Mouse (Mus musculus): ENCODE results near the gene 4930402H24Rik.
A peak's percentile ranks its signal among the peaks of the same experiment; 100 is the strongest.

The 4930402H24Rik gene

DNA sequence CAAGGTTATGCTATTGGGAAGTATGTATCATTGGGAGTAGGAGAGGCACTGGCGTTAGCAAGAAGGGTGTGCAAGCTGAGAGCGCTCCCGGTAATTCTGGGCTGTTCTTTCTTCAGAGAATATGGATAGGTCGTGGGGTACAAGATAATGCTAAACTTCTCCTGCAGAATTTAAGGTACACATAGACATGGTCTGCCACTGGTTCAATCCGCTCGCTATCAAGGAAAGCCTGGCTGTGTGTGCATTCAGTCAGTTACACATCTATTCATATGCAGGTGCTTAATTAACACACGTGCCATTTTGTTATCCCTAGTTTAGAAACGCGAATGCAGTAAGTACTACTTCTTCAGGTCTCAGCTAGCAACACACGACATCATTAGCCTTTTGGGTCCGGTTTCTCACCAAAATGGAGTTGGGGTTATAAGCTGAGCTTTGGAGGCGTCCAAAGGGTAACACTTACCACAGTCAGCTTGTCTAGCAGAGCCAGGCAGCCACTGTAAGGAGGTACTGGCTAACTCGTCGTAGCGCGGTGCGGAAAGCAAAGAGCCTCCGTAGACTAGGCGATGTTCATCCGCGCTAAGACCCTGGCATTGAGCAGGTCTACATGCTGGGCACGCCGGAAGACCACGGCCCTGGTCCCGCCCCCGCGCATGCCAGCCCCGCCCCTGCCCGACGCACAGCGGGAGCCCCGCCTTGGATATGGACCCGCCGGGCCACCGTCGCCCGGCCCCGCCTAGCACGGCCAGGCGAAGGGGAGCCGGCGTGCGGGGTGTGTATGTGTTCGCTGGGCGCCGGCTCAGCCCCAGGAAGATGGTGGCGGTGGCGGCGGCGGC is at the start of gene 4930402H24Rik, which contains the start of gene Atrn:
4930402H24Rik (minus strand) TSS at position 656 of the 833 bp plus-strand sequence.
Atrn (plus strand) TSS at position 745 of the 833 bp plus-strand sequence.
- DNase-seq, result peak; percentile 90

DNA sequence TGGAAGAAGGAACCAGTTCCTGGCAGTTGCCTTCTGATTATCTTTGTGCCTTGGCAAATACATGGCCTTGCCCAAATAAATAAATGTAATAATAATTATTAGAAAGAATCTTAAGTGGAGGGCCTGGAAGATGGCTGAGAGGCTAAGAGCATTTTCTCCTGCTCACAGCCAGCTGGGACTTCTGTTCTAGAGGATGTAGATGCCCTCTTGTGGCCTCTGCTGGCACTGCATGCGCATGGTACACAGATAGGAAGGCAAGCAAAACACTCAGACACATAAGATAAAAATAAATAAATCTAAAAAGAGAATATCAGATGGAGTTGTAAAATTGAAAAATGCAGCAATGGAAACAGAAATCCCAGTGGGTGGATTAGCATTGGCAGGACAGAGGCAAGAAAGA is 44.3 kb upstream of the 4930402H24Rik start:
- DNase-seq, result peak; percentile 93

DNA sequence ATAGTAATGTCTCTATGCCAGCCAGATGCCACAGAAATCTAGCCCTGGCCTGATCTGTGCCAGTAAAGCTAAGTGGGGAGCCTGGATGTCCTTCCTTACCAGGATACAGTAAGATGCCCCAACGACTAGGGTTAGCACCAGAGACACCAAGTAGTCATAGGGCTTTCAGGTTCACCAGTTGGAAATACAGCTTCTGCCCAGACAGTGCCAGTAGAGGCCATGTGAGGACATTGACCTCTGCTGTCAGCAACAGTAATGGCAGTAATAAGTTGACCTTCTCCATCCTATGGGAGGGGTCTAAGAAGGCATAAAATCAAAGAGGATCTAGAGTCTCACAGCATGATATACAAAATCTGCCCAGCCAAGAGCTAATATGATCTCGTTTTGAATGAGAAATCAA is 43.6 kb upstream of the 4930402H24Rik start:
- peak; percentile 31 for DNase-seq

DNA sequence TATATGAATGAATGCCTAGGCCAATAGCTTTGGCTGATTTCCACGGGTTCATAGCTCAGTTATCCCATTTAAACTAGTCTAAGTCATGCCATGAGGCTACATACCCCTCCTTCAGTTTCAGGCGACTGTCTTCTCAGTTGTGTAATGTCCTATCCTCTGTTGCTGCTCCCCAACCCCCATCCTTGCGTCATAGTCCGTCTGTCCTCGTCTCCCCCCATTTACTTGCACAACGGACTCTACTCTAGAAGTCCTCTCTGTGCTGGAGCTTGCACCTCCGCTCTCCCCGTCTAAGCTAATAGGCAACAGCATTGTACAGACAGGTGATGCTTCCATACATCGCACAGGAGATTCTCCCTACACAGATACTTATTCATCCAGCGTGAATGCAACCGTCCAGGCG is 26.7 kb upstream of the 4930402H24Rik start:
- no peak for DNase-seq

DNA sequence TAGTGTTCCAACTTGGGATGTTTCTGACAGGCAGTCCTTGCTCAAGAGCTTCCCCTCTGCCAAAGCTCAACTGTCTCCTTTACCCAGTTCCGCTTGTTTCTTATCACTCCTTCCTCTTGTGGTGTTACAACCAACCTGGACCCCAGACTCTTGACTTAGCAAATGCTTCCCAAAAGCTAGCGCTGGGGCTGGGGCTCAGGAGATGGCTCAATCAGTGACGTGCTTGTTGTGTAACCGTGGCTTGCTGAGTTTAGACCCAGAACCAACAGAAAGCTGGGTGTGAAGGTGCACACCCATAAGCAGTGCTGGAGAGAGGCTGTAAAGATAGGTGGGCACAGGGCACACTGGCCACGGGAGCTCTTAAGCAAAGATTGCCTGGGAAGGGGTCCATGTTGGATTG is 23.8 kb upstream of the 4930402H24Rik start:
- no peak for DNase-seq

DNA sequence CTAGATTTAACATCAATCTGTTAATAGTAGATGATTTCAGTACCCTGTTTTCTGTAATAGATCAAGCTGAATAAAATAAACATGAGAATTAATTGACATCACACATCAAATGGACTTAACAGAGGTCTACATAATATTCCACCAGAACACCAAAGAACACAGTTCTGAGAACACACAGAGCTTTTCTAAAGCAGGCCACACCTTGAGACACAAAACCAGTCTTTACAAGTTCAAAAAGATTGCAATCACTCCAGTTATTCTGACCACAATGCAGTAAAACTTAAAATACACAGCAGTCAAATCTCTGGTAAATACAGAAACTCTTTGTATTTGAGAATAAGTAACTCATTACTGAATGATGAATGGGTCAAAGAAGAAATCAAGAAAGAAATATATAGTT is 22.3 kb upstream of the 4930402H24Rik start:
- DNase-seq, result no peak

DNA sequence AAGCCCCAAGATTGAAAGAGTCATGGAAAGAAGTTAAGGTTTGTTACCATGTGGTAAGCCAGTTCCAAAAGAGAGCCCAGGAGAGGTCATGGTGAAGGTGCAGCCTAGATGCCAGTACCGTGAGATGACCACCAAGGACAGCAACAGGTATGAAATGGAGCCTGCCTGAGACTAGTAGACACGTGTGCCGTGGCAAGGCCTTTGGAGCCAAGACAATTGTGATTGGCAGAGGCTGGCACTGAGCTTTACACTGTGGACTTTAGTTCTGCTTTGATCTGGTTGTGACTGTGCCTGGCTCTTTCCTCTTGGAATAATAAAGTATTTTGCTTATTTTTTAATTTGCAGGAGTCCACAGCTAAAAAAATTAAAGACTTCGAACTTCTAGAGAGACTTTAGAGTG is 21.8 kb upstream of the 4930402H24Rik start:
- DNase-seq, result peak; percentile 60

DNA sequence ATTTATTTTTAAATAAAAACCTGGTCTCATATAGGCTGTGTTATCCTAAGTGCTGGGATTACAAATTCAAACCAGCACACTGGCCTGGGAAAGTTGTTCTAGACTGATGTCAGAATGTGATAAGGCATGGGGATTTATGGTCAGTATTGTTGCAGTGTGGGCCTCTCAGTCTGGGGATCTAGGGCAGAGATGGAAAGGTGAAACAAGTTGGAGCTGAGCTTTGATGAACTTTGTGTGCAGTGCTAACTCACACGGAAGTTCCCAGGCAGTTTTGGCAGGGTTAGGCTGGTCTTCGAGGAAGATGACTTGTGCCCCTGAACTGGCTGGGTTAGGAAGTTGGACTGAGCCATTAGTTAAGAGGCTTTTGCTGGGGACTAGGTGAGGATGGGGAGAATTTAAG is 18.7 kb upstream of the 4930402H24Rik start:
- no peak for DNase-seq

DNA sequence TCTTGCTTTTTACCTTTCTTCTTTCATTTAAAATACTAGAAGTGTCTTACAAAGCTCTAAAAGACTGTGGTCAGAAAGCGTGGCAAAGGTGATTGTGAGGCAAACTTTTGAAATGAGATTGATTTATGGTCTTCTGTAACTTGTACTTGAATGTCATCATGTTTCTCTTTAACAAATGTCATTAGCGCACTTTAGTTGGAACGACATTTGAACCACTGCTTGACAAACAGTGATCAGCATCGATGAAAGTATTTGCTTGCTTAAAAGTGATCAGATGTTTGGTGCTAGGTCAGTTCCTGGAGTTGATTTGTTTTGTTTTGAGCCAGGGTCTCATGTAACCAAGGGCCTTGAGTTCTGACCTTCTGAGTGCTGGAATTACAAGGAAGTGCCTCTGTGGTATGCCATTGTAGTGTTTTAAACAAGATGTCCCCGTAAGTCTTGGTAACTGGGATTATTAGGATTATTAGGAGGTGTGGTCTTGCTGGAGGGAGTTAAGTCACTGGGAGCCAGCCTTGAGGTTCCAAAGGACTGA is 12.9 kb upstream of the 4930402H24Rik start:
- no peak for DNase-seq

DNA sequence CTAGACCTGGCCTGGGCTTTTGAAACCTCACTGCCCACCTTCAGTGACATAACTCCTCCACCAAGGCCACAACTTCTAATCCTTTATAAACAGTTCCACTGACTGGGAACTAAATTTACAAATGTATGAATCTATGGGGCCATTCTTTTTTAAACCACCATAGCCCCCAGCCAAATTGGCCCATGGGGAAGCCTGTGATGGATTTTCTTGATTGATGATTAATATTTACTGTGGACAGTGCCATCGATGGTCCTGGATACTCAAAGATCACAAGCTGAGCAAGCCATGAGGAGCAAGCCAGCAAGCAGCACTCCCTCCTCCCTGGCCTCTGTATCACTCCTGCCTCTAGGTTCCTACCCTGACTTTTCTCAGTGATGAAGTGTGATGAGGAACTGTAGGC is 11.5 kb upstream of the 4930402H24Rik start:
- DNase-seq, result no peak

DNA sequence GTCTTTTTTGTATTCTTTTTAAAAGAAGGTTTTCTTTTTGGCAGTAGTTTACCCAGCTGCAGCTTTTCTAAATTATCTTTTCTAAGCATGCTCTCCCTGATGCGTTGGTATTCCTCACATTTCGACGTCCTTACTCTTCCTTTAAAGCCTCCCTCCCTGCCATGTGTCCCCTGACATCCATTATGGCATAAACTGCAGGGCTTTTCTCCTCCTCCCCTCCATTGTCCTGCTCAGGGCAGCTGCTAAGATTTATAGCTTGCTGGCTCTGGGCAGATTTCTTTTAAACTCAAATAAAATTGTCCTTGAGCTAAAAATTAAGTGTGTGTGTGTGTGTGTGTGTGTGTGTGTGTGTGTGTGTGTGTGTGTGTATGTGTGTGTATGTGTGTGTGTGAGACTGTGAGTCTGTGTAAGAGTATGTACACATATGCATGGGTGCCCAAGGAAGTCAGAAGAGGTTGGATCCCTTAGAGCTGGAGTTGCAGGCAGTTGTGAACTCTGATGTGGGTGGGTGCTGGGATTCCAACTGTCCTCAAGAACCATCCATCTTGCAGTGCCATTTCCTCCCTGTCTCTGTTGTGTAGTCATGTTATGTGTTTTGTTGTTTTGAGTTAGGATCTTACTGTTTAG is 10.4 kb upstream of the 4930402H24Rik start:
- no peak for DNase-seq

DNA sequence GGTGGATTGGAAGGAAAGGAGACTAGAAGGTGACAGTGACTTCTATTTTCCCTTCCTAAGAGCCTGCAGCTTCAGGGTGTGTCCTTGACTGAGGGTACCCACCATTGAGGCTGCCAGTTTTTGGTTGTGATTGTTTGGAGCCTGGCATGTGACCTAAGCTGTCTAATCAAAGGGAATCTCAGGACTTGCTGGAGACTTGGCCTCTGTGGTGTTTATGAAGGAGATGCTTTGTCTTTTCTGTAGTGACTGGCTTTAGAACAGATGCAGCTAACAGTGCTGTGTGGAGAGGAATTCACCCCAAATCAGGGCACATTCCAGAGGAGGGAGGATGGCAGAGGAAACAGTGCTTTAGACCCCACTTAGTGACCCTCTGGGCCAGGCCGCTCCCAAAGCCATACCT is 8.7 kb upstream of the 4930402H24Rik start:
- DNase-seq, result no peak

DNA sequence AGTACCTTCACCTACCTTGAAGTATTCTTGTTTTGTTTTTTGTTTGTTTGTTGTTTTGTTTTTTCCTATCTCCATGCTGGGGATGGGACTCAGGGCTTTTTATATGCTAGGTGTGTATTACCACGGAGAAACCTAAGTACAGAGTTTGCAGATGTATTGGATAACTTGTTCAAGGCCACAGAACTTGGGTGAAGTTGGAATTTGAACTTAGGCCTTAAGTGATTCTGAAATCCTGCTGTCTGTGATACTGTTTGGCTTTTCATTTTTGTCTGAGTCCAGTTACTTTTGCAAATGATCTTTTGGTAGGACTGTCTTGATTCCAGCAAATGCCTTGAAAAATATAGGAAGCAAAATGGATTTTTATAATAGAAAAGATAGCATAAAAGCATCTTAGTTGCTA is 5.5 kb upstream of the 4930402H24Rik start:
- DNase-seq, result peak; percentile 32

DNA sequence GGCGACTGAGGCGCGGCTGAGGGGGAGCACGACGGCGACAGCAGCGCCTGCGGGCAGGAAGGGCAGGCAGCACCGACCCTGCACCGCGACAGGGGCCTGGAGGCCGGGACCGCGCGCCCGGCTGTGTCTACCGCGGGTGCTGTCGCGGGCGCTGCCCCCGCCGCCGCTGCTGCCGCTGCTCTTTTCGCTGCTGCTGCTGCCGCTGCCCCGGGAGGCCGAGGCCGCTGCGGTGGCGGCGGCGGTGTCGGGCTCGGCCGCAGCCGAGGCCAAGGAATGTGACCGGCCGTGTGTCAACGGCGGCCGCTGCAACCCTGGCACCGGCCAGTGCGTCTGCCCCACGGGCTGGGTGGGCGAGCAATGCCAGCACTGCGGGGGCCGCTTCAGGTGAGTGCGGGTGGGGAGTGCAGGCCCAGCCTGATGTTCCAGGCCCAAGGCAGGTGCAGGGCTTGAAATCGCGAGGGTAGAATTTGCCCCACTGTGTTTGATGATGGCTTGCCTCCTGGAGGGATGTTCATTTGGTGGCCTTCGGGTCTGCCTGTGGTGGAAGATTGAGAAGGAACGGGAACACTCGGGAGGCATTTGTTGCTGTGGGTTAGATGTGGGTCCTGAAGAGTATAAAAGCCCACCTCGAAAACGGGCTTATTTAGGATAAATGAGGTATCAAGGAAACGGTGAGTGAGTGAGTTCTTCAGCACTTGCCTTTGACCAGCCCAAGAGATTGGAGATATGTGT is 544 bp upstream of the 4930402H24Rik start:
- DNase-seq, result no peak

DNA sequence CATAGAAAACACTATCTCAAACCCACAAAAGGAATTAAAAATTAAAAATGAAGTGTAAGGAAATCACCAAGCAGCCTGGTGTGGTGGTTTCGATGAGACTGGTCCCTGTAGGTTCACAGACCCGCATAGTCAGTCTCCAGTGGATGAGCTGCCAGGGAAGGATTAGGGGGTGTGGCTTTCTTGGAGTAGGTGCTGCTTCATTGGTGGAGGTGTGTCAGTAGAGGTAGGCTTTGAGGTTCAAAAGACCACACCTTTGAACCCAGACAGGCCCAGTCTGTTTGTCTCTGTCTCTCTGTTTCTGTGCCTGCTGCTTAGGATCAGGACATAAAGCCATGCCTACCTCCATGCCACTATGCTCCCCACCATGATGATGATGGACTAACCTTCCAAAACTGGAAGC is 7.4 kb downstream of the 4930402H24Rik start:
- DNase-seq, result no peak

DNA sequence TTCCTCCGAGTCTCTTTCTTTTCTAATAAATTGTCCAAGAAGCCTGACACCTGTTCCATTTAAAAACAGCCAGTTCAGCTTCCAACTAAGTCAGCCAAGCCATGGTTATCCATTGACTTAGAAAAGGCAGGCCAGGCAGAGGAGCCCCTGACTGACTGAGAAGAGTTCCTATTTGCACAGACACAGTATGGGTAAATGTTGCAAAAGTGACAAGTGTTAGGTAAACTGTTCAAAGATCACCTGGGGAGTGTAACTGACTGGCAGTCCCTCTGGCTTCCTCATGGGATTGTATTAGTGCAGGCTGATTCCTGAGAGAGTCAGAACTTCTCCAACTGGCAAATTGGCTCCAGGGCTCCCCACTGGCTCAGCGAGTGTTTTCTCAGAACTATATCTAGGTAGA is 8.3 kb downstream of the 4930402H24Rik start:
- DNase-seq, result peak; percentile 67

DNA sequence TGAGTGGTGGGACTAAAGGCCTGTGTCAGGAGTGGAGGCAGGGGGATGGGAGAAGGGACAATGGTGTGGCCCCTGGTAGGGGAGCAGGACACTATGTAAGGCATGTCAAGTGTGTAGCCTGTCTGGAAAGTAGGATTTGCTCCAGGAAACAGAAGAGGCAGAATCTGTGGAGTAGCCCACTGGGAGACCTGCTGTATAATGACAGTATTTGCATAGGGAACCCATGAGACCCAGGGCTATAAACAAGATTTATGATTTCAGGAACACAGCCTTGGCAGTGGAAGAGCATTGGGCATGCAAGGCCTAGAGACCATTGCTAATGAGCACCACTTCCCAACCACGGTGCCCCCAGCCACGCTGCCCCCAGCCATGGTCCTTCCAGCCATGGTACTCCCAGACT is 9.3 kb downstream of the 4930402H24Rik start:
- DNase-seq, result no peak

DNA sequence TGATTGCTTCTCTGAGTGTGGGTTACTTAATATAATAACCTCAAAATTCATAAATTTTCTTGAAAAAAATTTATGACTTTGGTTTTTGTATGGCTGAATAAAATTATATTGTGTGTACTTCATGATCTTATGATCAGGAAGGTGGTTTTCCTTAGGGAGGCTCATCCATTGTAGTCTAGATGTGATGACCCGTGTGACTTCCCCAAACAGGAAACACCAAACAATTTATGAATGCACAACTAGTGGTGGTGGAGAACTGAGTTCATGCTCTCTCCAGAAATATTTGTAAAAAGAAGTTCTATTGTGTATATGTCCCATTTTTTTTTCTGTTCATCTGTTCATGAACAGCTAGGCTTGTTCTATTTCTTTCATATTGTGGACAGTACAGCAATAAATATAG is 18.8 kb downstream of the 4930402H24Rik start:
- DNase-seq, result peak; percentile 31

DNA sequence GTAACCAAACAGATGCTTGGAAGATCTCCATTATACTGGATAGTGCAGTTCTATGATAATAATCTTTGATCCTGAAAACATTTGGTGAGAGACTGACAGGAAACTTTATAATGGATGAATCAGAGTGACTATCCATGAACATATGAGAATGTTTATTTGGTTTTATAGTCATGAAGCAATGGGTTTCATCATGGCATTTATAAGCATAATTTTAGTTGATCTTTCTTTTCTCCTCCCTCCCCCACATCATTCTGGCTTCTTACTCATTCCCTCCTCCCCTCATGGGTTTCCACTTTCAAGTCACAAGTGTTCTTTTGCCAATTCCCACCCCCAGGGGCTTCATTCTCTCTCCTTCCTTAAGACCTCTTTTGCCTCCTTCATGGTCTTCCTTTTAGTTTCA is 19.2 kb downstream of the 4930402H24Rik start:
- DNase-seq, result no peak

DNA sequence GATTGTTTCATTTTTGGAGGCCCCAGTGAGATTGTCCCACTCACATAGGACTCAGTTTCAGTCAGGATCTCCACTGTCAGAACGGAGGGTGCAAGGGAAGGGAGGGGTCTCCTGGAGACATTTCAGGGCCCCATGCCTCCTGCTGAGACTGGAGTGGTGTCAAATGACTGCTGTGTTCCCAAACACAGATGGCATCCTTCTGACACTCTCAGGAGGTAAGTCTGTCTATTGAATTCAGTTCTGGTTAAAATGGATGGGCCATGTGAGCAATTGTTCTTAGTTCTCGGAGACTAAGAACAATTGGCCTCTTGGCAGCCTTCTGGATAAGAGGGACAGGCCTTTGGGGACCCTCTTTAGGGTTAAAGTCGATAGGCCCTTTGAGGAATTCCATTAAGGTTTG is 28.8 kb downstream of the 4930402H24Rik start:
- no peak for DNase-seq

DNA sequence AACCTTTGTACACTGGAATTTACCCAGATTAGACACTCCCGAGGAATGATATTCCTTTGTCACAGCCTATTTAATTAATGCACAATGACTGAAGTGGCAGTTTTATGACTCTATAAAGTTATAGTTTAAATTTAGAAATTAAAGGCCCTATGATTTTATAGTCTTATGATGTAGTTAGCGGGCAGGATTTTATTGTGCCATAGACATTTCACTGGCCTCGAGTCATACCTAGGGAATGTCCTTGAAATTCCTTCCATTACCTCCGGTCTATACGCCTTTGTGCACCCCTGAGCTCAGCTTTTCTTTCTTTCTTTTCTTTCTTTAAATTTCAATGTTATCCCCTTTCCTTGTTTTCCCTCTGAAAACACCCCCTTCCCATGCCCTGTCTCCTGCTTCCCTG is 35.3 kb downstream of the 4930402H24Rik start:
- no peak for DNase-seq

DNA sequence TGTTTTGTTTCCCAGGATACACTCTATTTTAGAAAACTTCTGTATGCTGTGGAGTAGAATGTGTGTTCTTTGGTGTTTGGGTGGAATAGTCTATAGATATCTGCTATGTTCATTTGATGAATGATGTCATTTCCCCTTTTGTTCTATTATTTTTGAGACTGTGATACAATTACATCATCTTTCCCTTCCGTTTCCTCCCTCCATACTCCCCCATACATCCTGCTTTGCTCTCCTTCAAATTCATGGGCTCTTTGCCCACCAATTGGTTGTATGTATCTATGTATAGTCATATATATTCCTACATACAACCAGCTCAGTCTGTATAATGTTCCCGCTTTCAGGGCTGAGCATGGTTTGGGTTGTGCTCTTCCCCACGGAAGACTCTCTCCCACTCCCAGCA is 44.1 kb downstream of the 4930402H24Rik start:
- no peak for DNase-seq

DNA sequence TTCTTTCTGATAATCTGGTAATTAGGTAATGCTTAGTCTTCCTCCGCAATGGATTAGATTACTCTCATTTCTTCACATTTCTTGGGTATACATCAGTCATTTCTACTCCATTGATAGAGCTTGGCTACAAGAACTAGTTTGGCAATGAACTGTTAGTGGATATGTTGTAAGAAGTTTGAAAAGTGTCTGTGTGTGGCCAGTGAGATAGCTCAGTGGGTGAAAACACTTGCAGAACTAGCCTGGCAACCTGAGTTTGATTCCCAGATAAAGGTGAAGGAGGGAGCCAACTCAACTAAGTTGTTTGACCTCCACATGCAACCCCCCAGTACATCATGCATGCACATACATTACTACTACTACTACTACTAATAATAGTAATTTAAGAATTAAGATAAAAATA is 53.2 kb downstream of the 4930402H24Rik start:
- no peak for DNase-seq
